Mouse (Mus musculus) embryonic fibroblast, embryonic 13.5 days (primary cell): ENCODE results near the gene Ntrk2.

Experiments
- CTCF ChIP-seq: IDR thresholded peaks from 2 replicates; pipeline ENCODE4 v1.5.1; 2011; ENCODE audit warnings: mild to moderate bottlenecking, control low read depth, low read length, moderate library complexity, borderline replicate concordance; ENCODE audit not compliant: insufficient read depth
- POLR2A ChIP-seq: IDR thresholded peaks from 2 replicates; pipeline ENCODE4 v1.6.1; 2011; ENCODE audit warnings: low read depth, mild to moderate bottlenecking, control low read depth, low read length, moderate library complexity

DNA sequence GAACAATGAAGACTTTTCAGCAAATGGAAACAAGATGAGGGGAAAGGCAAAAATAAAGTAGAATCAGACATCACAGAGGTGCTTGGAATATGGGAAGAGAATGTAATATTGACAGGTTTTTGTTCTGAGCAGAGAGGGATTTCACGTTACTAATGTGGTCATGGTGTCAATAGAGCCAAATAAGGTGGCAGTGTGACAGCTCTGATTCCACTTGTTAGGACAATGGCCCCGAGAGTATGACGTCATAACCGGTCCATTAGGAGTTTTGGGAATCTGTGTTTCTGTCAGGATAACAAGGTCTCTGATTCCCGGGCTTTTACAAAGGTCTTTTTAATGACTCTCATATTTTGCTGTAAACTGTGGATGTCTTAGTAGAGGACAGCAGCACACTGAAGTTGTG, 274.1 kb downstream of the Ntrk2 start:
- TF ChIP-seq POLR2A: no peak
- no peak for TF ChIP-seq CTCF
